Mouse (Mus musculus): Measurements from ENCODE around the gene Commd1.
A peak's percentile ranks its signal among the peaks of the same experiment; 100 is the strongest.

Commd1 gene

GRCm38 (mm10) chr11:22950131-22950530, 32.1 kb downstream of the Commd1 start:
- DNase-seq (ENCODE audit: low spot score in 2 of 2) = no peak

- no peak for DNase-seq (ENCODE audit: low spot score in 2 of 2)
These were observed 33.1 kb downstream of the Commd1 start for GRCm38 (mm10) chr11:22949101-22949500.

GRCm38 (mm10) chr11:22938983-22939382, 43.2 kb downstream of the Commd1 start:
- DNase-seq (ENCODE audit: low spot score in 2 of 2) = no peak

- DNase-seq (ENCODE audit: low spot score in 2 of 2) = no peak
These were observed 44.4 kb downstream of the Commd1 start for GRCm38 (mm10) chr11:22937716-22938316.

GRCm38 (mm10) chr11:22936446-22937125, 45.6 kb downstream of the Commd1 start:
- peak; percentile 43 to 54 for DNase-seq (ENCODE audit: low spot score in 2 of 2)

GRCm38 (mm10) chr11:22932167-22932566, 50.0 kb downstream of the Commd1 start:
- no peak for DNase-seq (ENCODE audit: low spot score in 2 of 2)

- DNase-seq (ENCODE audit: low spot score in 2 of 2) = no peak
These were observed 50.8 kb downstream of the Commd1 start for GRCm38 (mm10) chr11:22931320-22931905.

GRCm38 (mm10) chr11:22930129-22930528, 52.1 kb downstream of the Commd1 start:
- no peak for DNase-seq (ENCODE audit: low spot score in 2 of 2)

- no peak for DNase-seq (ENCODE audit: low spot score in 2 of 2)
These were observed 53.5 kb downstream of the Commd1 start for GRCm38 (mm10) chr11:22928586-22929169.

- DNase-seq (ENCODE audit: low spot score in 2 of 2) = no peak
These were observed 58.6 kb downstream of the Commd1 start for GRCm38 (mm10) chr11:22923606-22924005.

GRCm38 (mm10) chr11:22922546-22922945, 59.6 kb downstream of the Commd1 start:
- no peak for DNase-seq (ENCODE audit: low spot score in 2 of 2)

GRCm38 (mm10) chr11:22919336-22919735, 62.8 kb downstream of the Commd1 start:
- DNase-seq (ENCODE audit: low spot score in 2 of 2) = no peak

GRCm38 (mm10) chr11:22917786-22918185, 64.4 kb downstream of the Commd1 start:
- no peak for DNase-seq (ENCODE audit: low spot score in 2 of 2)

GRCm38 (mm10) chr11:22913744-22914143, 68.4 kb downstream of the Commd1 start:
- no peak for DNase-seq (ENCODE audit: low spot score in 2 of 2)

- DNase-seq (ENCODE audit: low spot score in 2 of 2) = no peak
These were observed 70.4 kb downstream of the Commd1 start for GRCm38 (mm10) chr11:22911831-22912230.

- no peak for DNase-seq (ENCODE audit: low spot score in 2 of 2)
These were observed 75.7 kb downstream of the Commd1 start for GRCm38 (mm10) chr11:22906453-22906865.

- DNase-seq (ENCODE audit: low spot score in 2 of 2) = no peak
These were observed 79.3 kb downstream of the Commd1 start for GRCm38 (mm10) chr11:22902923-22903322.

GRCm38 (mm10) chr11:22900041-22900440, 82.1 kb downstream of the Commd1 start:
- no peak for DNase-seq (ENCODE audit: low spot score in 2 of 2)

- no peak for DNase-seq (ENCODE audit: low spot score in 2 of 2)
These were observed 84.5 kb downstream of the Commd1 start for GRCm38 (mm10) chr11:22897642-22898041.

GRCm38 (mm10) chr11:22897127-22897526, 85.1 kb downstream of the Commd1 start:
- no peak for DNase-seq (ENCODE audit: low spot score in 2 of 2)

GRCm38 (mm10) chr11:22893075-22893474, 89.1 kb downstream of the Commd1 start:
- DNase-seq (ENCODE audit: low spot score in 2 of 2) = no peak

- DNase-seq (ENCODE audit: low spot score in 2 of 2) = no peak
These were observed 89.7 kb downstream of the Commd1 start for GRCm38 (mm10) chr11:22892466-22892865.

GRCm38 (mm10) chr11:22891876-22892275, 90.3 kb downstream of the Commd1 start:
- DNase-seq (ENCODE audit: low spot score in 2 of 2) = no peak

Data from right cerebral cortex, postnatal 10 days (tissue).